Mouse (Mus musculus) bone marrow, adult 2 months (tissue): Measurements from ENCODE around the gene Dhtkd1. TPM values are rescaled to one million over a fixed set of nuclear protein-coding genes. Genes with fewer than 3 reads are reported as not detected.

Source experiments
- H3K27ac ChIP-seq: fragments of 200-500 bp; 2 replicates; pipeline ENCODE4 v1.5.1; 2012; ENCODE audit warnings: low read depth, mild to moderate bottlenecking, control low read depth, inconsistent platforms, low read length; ENCODE audit not compliant: control insufficient read depth, poor library complexity, insufficient read depth
- H3K4me1 ChIP-seq: fragments of 200-500 bp; 2 replicates; pipeline ENCODE4 v1.6.1; 2011; ENCODE audit warnings: low read length; ENCODE audit not compliant: control insufficient read depth, insufficient read depth
- H3K4me3 ChIP-seq: fragments of 200-500 bp; replicated peaks from 2 replicates; pipeline ENCODE3; 2011; ENCODE audit warnings: mild to moderate bottlenecking, low read depth, low read length, control low read depth; ENCODE audit not compliant: control insufficient read depth
- CTCF ChIP-seq: fragments of 200-500 bp; IDR thresholded peaks from 2 replicates; pipeline ENCODE4 v1.5.1; 2011; ENCODE audit warnings: low read length, control low read depth; ENCODE audit not compliant: control insufficient read depth, insufficient read depth
- POLR2A ChIP-seq: fragments of 200-500 bp; IDR thresholded peaks from 2 replicates; pipeline ENCODE4 v1.6.1; 2011; ENCODE audit warnings: low read depth, mild to moderate bottlenecking, control low read depth, low read length, borderline replicate concordance; ENCODE audit not compliant: control insufficient read depth
- WGBS: fragments of 180-500 bp; shearing (Covaris S2); methylation state at CpG from one replicate; pipeline ENCODE4 v1.1.7; 2018; 5-methylcytosine and 5-hydroxymethylcytosine counted together
- polyA plus RNA-seq: library from polyadenylated mRNA; stranded (reverse); fragments of >200 nt; gene quantifications from 2 replicates; pipeline ENCODE4 v1.2.4, GENCODE M21; 2011; ENCODE audit warnings: low replicate concordance; ENCODE audit not compliant: missing spikeins, insufficient read depth, insufficient read length

Gene Dhtkd1
- polyA plus RNA-seq, 1 experiment: 1.9 TPM

- Histone ChIP-seq H3K4me3 (no peak overlapping the region), H3K4me1 (no peaks in the 10 kb centered on the region; the same call in 1 of the 2 replicates), H3K27ac (no peak overlapping the region)
- TF ChIP-seq POLR2A: no peak
- no peak for TF ChIP-seq CTCF
- WGBS: 72% methylated on average over 3 of the region's 3 CpGs
Measured at GRCm38 (mm10) chr2:5939319-5939718, 3.3 kb downstream of the Dhtkd1 start.

DNA sequence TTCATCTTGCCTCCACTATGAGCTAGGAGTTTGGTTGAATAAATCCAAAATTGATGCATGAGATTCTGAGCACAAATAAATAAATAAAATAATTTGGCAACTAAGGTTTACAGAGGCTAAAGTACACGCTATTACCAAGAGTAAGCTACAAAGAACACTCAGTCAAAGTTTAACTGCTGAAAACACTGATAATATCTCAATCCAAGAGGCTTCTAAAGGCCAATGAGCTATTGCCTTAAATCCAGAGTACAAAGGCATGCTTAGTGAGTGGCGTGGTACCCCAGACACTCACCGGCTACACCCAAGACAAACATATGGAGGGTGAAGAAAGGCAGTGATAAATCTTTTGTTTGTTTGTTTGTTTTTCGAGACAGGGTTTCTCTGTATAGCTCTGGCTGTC, 6.0 kb downstream of the Dhtkd1 start:
- WGBS: 86% methylated on average over 4 of the region's 4 CpGs
- no peak overlapping the region for H3K27ac ChIP-seq
- H3K4me1 ChIP-seq: no peaks in the 10 kb centered on the region; the same call in 1 of the 2 replicates
- no peak for TF ChIP-seq POLR2A
- TF ChIP-seq CTCF: no peak
- H3K4me3 ChIP-seq: no peak overlapping the region

DNA sequence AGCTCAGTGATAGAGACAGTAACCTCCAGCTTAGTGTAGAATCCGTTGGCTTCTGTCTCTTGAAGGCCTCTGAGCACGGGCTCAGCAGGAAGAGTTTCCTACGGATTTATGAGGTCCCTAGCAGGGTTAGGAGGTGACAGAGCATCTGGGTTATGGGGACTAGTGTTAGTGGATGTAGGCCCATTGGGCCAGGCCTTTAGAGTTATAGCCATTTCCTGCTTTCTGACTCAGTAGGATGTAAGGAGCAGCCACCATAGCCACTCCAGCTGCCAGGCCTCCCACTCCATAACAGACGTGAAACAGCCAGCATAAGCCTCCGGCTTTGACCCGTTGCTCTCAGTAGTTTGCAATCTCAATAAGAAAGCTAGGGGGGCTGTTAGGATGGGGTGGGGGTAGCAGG, 6.5 kb downstream of the Dhtkd1 start:
- WGBS: 78% methylated on average over 6 of the region's 6 CpGs
- Histone ChIP-seq H3K4me1 (no peaks in the 10 kb centered on the region; the same call in 1 of the 2 replicates), H3K27ac (no peak overlapping the region), H3K4me3 (no peak overlapping the region)
- TF ChIP-seq CTCF (no peak), POLR2A (no peak)

- peaks cover 2% of the 10 kb centered on the region; the same call in 1 of the 2 replicates for H3K4me1 ChIP-seq
- no peak overlapping the region for H3K4me3 ChIP-seq
- 94% methylated on average over 3 of the region's 3 CpGs for WGBS
- no peak overlapping the region for H3K27ac ChIP-seq
- TF ChIP-seq POLR2A: no peak
- TF ChIP-seq CTCF: no peak
Measured at GRCm38 (mm10) chr2:5934936-5935335, 7.7 kb downstream of the Dhtkd1 start.

DNA sequence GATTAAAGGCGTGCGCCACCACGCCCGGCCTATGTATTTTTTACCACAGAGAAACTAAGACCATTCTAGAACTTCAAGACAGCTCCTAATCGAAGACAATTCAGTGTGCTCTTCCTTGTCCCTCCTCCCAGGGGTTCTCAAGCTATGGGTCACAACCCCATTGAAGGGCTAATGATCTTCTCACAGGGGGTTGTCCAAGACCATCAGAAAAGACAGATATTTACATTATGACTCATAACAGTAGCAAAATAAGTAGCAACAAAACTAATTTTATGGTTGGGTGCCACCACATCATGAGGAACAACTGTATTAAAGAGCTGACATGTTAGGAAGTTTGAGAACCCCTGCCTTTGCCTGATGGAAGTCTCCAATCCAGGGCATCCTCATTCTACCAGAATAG, 10.7 kb downstream of the Dhtkd1 start:
- Histone ChIP-seq H3K4me1 (peaks cover 2% of the 10 kb centered on the region; the same call in 1 of the 2 replicates), H3K4me3 (no peak overlapping the region), H3K27ac (no peak overlapping the region)
- WGBS: 85% methylated on average over 5 of the region's 5 CpGs
- TF ChIP-seq POLR2A (no peak), CTCF (no peak)

DNA sequence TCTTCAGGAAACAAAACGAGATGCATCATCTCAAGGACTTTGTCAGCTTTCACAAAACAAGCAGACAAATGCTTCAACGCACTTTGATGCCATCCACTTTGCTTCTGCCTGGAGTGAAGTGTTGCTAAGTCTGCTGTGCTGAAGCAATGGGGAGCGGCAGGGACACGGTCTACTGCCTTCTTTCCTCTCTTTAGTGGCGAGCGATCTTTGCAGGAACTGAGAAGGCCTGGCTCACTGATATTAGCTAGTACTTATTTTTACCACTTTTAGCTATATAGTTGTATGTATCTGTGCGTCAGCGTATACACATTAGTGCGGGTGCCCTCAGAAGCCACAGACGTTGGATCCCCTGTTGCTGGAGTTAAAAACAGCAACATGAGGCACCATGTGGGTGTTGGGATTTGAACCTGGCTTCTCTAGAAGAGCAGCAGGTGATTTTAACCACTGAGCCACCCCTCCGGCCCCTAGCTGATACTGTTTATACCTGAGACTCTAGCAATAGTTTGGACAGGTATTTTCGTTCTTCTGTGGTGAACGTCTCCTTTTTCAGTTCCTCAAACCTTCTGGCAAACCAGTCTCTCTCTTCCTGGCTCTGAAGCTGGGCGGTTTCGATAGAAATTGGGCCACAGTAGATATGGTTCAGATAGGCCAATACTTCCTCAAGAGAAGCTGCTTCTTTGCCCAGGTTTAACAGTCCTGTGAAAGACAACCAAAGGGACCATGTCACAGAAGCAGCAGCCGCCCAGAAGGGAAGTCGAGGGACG, 12.1 kb downstream of the Dhtkd1 start:
- H3K4me1 ChIP-seq: peaks cover 2% of the 10 kb centered on the region; the same call in 1 of the 2 replicates
- peak overlapping the region; percentile 25 for H3K4me3 ChIP-seq
- H3K27ac ChIP-seq: peak overlapping the region; percentile 35; the same call in 1 of the 2 replicates
- no peak for TF ChIP-seq CTCF
- no peak for TF ChIP-seq POLR2A
- 21% methylated on average over 18 of the region's 18 CpGs for WGBS

DNA sequence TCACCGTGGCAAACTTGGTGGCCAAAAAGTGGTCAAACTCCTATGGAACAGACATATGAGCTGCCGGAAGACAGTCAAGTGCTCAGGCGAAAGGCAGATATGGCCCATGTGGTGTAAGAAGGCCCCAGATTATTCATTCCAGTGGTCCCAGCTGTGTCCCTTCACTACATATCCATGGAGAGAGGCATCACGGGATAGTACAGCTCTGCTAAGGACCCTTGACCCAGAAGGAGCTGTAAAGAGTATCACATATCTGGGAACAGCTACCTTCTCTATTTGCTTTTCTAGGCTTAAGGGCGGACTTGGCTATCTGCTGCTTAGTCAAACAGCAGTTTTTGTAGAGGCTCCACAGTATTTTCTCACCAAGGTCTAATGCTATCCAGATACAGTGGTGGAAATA, 12.8 kb downstream of the Dhtkd1 start:
- TF ChIP-seq POLR2A (no peak), CTCF (no peak)
- Histone ChIP-seq H3K4me3 (no peak overlapping the region), H3K4me1 (peaks cover 2% of the 10 kb centered on the region; the same call in 1 of the 2 replicates), H3K27ac (no peak overlapping the region)
- WGBS: 86% methylated on average over 5 of the region's 5 CpGs

DNA sequence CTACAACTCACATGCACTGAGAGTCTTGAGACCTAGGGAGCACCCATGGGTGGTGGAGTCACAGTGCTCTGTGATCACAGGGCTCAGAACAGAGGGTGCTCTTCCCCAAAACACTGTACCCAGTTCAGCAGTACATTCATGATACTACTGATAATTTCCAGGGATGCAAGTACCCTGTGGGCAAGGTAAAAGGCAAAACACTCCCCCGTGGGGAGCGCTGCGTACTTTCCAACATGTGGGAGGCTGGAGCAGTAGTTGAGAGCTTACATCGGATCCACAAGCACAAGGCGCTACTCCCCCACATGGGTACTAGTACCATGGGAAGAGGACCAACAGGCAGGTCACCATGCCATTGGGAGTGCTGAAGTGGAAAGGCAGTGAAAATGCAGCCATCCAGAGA, 15.1 kb downstream of the Dhtkd1 start:
- peaks cover 2% of the 10 kb centered on the region; the same call in 1 of the 2 replicates for H3K4me1 ChIP-seq
- no peak overlapping the region for H3K27ac ChIP-seq
- WGBS: 91% methylated on average over 5 of the region's 5 CpGs

More for the DNA sequence above, 15.1 kb downstream of the Dhtkd1 start:
- no peak overlapping the region for H3K4me3 ChIP-seq
- no peak for TF ChIP-seq POLR2A
- TF ChIP-seq CTCF: no peak
